Mouse (Mus musculus) skeletal muscle tissue, adult 2 months (tissue): ENCODE measurements around the gene Rbfox2.

Experiments
- DNase-seq: peaks from one replicate; pipeline ENCODE4 v3.0.0-alpha.2; 2012; ENCODE audit warnings: low read depth, low spot score

Rbfox2 gene

DNA sequence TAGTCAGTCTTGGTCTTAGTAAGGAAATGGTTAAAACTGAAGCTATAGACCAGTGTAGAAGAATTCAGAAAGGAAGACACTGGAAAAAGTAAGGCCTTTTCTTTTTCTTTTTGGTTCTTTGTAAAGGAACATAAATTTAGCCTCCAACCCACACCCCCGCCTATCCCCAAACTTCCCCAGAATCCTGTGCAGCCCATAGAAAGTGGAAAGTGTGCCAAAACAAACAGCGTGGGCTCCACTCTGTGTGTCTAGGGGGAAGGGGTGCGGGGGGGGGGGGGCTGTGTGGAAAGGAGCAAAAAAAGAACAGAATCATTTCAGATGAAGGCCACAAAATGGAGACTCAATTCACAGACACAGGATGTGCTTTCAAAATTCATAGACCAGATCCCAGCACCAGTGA, 156.8 kb downstream of the Rbfox2 start:
- DNase-seq: no peak

DNA sequence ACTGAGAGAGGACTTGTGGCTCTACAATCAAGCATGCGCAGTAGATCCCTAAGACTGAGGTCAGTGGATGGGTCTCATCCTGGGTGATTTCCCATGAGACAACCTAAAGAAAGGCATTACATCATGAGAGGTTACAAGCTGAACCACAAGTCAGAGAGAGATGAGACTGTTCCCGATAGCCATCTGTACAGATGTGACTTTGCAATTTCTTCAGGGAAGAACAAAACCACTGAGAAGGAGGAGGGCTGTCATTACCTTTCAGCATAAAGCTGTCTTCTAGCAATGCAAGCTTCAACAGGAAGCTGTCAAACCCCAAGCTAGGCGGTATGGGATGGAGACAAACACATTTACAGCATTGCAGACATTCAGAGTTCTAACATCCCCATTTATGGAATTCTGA, 157.3 kb downstream of the Rbfox2 start:
- no peak for DNase-seq

GRCm38 (mm10) chr15:77146942-77147341, 159.9 kb downstream of the Rbfox2 start:
- no peak for DNase-seq

DNA sequence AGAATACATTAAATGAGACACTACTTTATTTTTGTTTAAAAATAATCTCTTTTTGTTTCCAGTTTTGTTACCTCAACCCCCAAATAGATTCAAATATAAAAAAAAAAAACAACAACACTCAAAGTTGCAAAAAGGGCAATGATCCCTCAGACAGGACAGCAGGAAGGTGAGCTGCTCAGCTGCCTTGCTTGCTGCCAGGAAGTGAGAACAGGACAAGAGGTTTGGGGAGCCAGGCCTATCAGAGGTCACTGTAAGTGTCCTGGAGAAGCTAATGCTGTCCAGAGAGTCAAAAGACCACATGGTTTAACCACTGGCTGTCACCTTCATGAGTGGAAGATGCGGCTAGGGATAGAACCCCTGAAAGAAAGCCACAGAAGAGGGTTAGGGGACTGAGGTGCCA, 161.8 kb downstream of the Rbfox2 start:
- no peak for DNase-seq

GRCm38 (mm10) chr15:77142787-77143186, 164.0 kb downstream of the Rbfox2 start:
- no peak for DNase-seq

GRCm38 (mm10) chr15:77142352-77142751, 164.5 kb downstream of the Rbfox2 start:
- no peak for DNase-seq

DNA sequence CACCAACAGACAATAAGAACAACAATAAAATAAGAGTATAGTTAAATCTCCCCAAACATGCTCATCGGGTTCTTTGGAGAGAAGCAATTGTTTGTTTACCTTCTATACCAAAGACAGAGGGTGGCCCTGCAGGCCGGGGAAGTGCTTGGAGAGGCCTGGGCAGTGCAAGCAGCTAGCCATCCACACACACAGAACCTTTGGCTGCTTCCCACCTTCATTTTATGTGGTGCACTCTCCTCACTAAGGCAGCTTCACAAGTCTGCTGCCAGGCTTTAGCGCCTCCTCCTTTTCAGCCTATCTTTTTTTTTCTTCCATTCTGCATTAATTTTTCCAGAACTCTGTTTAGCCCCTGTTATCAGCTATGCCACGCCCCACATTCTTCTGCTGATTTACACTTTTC, 165.1 kb downstream of the Rbfox2 start:
- DNase-seq: no peak

DNA sequence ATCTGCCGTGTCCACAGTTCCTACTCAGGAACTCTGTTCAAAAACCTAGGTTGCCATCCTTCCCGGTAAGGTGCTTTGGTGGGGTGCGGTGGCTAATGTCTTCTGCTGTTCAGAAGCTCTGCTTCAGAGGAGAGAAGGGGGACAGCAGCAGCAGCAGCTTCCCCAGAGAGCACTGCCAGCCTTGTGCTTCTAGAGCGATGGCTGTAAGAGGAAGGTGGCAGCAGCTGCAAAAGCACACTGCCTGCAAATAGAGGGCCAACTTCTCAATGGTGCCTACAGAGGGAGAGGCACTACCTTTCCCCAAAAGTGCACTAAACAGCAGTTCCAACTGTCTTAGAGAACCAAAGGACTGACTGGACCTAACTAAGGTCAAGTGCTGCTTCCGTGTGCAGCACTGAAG, 168.5 kb downstream of the Rbfox2 start:
- no peak for DNase-seq

GRCm38 (mm10) chr15:77134483-77134882, 172.3 kb downstream of the Rbfox2 start:
- DNase-seq: no peak

DNA sequence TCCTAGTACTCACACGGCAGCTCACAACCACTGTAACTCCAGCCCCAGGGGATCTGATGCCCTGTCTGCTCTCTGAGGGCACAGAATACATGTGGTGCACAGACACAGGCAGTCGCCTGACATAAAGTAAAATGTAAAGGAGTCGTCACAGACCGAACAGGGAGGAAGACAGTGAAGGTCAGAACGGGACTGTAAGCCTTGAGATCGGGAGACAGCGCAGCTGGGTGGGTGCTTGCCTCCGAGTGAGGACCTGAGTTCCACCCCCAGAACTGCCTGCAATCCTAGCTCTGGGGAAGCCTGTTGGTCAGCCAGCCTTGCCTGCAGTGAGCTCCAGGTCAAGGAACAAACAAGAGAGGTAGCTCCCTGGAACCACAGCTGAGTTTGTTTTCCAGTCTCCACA, 177.7 kb downstream of the Rbfox2 start:
- no peak for DNase-seq

DNA sequence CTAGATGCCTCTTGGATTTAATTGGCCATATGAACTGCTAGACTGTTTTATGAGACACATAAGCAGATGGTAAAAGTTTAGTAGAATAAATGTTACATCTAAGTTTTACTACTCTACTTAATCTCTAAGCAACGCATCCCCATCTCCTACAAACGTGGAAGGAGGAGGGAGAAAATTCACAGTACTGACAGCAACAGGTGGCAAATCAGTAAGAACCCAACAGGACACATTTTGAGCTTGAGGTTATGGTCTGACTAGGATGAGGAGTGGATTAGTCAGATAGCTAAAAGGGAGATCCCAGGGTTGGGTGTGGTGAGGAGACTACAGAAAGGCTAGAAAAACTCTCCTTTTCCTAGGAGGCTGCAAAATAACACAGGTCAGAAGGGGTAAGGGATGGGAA, 179.1 kb downstream of the Rbfox2 start:
- DNase-seq: no peak

DNA sequence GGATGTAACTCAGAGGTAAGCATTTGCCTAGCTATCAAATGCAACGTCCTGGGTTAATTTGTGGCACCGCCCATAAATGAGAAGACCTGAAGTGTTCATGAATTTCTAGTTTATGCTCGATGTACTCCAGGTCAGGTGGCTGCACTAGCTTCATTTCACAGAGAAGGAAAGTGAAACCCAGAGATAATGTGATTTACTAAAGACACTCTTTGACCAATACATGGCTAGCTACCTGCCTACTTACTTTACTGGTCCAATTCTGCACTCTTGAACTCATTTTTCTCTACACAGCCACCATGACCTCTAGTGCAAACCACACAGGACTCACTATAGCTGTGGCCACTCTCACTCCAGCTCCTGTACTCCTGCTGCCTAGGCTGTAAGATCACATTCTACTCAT, 180.1 kb downstream of the Rbfox2 start:
- DNase-seq: no peak

- DNase-seq: no peak
These were observed 182.3 kb downstream of the Rbfox2 start for GRCm38 (mm10) chr15:77124372-77125117.

DNA sequence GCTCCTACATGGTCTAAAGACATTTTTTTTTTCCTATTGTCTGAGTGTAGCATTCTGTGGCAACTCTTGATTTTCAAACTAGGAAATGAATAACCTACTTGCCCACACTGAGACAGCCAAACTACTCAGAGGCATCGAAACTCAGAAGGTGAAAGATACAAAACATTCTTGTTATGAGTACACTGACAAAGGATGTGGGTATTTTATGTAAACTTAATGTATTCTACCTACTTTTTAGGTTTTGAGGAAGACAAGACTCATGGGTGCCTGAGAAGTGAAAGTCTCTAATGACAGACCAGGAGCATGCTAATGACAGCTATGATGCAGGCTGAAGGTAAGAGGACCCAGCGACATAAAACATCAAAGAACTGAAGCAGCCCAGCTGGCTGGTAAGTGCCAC, 184.0 kb downstream of the Rbfox2 start:
- DNase-seq: no peak

DNA sequence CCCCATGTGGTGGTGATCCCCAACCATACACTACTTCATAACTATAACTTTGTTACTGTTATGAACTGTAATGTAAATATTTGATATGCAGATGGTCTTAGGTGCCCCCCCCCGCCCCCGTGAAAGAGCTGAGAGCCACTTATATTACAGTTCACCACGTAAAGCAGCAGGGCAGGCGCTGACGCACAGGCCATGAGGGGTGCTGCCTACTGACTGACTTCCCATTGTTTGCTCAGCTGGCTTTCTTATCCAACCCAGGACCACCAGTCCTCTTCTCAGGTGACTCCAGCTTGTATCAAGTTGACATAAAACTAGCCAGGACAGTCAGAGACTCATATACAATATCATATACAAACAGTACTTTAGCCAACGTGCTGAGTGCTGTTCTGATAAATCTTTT, 184.6 kb downstream of the Rbfox2 start:
- DNase-seq: no peak

DNA sequence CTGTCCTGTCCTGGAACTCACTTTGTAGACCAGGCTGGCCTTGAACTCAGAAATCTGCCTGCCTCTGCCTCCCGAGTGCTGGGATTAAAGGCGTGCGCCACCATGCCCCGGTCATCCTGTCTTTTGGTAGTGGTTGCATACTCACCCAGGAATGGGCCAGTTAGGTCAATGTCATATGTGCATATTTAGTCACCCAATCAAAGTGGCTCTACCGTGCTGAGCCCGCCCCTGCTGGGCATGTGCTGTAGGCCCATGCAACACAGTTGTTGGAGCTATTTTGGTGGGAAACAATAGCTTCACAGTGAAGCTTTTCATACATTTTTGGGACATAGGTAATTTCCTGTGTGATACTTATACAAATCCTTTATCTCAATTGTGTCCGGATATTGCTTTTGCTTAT, 187.1 kb downstream of the Rbfox2 start:
- no peak for DNase-seq

GRCm38 (mm10) chr15:77117209-77117608, 189.6 kb downstream of the Rbfox2 start:
- DNase-seq: no peak

GRCm38 (mm10) chr15:77116139-77116722, 190.6 kb downstream of the Rbfox2 start:
- DNase-seq: no peak

DNA sequence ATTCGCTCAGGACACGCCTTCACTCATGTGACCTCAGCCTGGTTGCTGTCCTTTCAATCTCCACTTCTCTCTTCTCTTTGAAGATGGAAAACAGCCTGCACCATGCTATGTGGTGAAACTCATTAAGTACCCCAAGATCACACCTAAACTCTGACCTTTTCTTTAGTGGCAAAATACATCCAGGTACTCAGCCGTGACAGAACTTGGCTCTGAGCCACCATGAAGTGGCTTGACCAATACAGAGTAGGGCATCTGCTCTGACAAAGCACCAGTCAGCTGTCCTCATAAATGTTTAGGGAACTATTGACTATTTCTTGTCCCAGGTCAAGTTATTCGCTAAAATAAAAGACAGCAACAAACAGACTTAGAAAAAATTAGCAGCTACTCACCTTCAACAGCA, 191.3 kb downstream of the Rbfox2 start:
- no peak for DNase-seq

GRCm38 (mm10) chr15:77113591-77113990, 193.2 kb downstream of the Rbfox2 start:
- DNase-seq: no peak

GRCm38 (mm10) chr15:77112378-77112777, 194.4 kb downstream of the Rbfox2 start:
- no peak for DNase-seq

DNA sequence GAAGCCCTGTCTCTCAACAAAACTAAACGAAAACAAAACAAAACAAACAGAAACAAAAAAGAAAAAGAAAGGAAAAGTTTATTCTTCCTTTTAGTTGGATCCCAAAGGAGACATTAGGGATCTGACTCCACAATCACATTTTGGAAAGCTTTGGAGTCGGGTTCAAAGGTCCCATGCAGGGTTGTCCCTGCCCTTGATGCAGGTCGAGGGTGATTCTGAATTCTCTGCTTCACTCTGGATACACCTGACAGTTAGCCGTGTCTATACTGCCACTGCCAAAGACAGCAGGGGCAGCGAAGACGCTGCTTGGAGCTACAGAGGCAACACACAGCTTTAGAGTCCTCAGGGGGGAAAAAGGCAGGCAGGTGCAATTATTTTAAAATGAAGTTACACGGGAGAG, 194.9 kb downstream of the Rbfox2 start:
- DNase-seq: no peak

DNA sequence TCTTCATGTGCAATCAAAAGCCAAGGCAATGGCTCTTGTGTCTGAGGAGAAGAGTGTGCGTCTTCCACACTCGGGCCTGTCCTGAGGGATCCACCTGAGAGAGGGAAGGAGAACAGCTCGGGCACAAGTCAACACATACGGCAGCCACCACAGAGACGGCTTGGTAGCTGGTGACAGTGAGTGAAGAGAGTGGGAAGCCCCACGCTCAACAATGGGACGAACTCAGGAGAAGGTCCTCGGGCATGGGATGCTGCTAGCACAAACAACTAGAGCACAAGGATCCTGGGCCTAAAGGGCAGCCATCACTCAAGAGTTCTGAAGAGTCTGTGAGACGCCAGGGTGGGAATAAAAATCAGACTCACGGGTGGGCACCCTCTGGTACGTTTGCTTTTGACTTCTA, 196.4 kb downstream of the Rbfox2 start:
- no peak for DNase-seq
